Mouse (Mus musculus) heart, adult 9 months (tissue): ENCODE measurements around the gene Rhpn2.

Experiments used
- DNase-seq, 2 experiments: peaks; one replicate each; pipeline ENCODE4 v3.0.0; 2022; ENCODE audit warnings: low spot score in 2 of 2

Rhpn2 gene

DNA sequence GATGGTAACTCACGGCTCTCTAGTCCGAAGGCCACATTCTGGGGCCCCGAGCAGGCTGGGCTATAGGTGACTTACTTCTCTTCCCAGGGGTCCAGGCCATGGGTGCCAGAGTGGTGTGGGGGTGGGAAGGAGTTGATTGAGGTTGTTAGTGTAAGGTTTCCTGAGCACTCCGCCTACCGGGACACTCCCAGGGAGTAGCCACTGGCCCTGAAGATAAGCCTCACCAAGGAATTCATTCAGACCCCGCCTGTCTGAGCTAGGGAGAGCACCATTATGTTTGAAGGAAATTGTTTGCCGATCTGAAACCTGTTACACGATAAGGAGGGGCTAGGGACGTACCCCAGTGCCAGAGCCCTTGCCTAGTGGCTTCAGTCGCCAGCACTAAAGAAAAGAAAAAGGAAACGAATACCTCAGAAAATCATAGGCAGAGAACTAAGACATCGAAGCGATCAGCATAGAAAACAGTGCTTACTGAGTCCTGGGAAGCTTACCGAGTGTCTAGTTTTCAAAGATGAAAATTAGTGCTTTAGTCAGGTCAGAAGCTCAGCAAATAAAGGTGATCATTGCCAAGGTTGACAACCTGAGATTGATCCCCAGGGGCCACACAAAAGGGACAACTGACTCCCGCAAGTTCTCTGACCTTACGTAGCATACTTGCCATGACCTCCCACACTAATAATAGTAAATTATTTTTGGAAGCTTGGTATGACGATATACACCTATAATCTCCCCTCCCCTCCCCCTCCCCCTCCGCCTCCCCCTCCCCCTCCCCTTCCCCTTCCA, 14.1 kb downstream of the Rhpn2 start:
- no peak for DNase-seq

DNA sequence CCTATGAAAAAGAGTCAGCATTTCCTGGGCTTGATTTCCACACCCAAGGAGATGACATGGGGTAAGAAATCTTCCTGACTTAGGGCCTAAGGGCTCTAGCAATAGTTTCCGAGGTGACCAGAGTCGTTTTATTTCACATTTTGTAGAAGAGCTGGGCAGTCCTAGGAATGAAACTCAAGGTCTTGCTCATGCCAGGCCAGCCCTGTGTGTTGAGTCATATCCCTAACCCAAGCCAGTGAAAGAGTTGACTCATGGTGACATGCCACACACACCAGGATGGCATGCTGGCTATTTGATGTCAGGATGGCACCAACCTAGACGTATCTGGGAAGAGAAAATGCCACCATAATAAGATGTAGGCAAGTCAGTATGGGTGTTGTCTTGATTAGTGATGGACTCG, 15.1 kb downstream of the Rhpn2 start:
- no peak for DNase-seq

DNA sequence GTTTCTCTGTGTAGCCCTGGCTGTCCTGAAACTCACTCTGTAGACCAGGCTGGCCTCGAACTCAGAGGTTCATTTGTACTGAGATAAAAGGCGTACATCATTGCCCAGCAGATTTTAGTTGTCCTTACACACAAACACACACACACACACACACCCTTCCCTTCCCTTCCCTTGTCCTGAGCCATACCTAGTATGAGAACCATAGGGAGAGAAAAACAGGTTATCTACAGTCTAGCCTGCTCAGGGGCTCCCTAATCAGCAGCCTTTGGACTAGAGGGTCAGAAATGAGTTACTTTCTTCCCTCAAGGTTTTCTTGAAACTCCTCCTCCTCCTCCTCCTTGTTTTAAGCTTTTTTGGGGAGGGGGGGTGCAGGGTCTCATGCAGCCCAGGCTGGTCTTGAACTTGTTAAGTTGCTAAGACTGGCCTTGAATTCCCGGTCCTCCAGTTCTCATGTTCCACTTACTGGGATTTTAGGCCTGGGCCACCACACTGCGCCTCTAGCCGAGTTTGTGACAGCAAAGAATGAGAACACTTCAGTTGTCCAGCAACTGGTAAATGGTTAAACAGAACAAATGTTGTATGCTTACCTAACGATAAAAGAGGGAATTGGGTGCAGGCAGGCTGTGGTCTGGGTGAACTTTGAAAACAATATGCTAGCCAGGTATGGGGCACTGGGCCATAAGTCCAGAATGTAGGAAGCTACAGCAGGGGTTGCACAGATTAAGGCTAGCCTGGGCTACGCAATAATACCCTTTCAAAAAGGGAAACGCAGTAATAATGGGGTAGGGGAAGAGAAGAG, 16.1 kb downstream of the Rhpn2 start:
- DNase-seq, result no peak

DNA sequence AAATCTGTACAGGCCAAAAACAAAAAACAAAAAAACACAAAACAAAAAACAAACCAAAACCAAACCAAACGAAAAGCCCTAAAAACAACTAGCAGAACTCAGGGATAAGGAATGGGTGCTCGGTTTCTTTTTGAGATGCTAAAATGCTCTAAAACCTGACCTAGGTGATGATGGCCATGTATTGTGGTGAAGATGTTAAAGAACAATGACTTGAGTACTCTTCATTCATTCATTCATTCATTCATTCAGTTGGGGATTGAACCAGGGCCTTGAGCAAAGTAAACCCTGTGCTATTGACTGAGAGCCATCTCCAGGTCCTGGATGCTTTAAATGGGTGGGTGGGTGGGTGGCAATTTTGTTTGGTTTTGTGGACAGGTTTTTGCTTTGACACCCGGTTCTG, 17.2 kb downstream of the Rhpn2 start:
- DNase-seq, result no peak

DNA sequence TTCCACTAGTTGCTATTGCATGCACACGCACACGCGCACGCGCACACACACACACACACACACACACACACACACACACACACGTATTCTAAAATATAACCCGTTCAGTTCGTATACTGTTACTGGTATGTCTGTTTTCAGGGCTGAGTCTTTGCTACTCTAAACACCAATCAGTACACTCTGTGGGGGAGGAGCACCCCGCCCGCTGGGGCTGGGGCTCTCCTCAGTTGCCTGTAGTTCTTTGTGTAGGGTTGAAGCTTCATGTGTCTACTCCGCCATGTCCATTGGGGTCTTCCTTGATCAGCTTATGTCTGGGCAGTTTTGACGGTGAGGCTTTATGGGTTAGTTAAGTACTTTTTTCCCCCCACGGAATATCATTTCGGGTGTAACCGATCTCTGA, 19.3 kb downstream of the Rhpn2 start:
- DNase-seq, result no peak

DNA sequence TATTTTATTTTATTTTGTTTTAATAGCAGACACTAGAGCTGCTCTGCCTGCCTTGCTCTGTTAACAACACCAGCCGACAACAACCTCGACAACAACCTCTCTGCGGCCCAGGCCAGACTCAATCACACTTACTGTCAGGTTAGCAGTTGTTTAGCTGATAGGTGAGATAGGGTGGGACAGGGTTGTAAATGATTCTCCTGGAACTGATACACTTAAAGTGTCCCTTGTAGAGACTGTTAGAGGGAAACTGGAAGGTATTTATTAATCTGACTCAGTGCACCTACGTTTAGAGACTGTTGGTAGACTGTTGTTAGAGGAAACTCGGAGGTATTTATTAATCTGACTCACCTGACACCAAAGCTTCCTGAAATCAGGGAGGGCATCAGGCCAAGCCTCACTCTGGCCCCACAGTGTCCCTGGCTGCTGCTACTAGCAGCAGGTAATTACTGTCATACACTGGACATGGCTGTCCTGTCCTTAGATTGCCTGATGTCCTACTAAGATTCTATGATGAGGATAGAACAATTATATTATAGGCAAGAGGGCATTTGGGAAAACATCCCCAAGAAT, 21.4 kb downstream of the Rhpn2 start:
- DNase-seq, result no peak

DNA sequence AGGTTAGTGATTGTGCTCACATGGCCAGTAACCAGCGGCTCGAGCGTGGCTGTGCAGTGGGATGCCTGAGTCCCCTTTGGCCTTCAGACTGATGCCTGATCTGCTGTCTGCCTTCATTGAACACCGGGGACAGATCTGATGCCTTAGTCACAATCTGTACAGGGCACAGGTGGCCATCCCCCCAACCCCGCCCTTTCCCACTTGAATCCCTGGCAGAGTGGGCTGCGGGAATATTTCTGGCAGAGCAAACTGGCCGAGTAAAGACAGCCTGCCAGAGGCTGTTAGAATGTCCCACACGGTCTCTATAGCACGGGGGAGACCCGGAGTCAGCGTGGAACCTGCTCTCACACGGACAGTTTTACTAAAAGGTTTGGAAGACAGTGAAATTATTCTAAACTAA, 23.7 kb downstream of the Rhpn2 start:
- DNase-seq, result no peak

DNA sequence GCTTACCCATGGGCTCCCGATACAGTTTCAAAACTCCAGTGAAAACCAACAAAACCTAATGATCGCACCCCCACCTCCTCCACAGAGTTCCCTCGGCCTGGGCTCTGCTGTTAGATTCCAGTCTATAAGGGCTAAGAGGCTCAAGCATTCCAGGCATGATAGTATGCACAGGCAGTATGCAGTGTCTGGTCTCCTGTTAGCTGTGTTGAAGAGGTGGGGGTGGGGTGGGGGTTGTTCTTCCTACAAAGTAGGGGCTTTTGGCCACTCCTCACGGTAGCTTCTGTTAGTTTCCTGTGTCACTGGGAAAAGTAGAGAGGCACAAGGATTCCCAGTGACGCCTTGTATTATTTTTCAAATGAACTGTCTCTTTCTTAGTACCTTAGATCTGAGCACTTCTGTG, 28.3 kb downstream of the Rhpn2 start:
- DNase-seq, result no peak

DNA sequence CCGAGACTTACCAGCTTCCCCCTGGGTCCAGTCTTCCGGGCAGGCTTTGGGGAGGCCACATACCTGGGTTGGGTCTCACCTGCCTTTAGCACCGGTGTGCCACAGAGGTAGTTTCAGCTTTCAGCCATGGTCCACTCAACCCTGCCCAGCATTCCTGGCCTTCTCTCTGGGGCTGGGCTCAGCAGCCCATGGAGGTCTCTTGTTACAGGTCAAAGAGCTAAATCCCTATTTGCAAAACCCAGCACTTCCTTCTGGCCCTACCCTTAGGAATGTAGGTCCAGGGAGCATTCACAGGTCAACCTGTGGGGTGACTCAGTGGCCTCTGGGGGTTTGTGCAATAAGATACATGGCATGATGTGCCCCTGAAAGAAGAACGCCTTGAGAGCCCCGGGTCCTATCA, 28.9 kb downstream of the Rhpn2 start:
- DNase-seq, result no peak

DNA sequence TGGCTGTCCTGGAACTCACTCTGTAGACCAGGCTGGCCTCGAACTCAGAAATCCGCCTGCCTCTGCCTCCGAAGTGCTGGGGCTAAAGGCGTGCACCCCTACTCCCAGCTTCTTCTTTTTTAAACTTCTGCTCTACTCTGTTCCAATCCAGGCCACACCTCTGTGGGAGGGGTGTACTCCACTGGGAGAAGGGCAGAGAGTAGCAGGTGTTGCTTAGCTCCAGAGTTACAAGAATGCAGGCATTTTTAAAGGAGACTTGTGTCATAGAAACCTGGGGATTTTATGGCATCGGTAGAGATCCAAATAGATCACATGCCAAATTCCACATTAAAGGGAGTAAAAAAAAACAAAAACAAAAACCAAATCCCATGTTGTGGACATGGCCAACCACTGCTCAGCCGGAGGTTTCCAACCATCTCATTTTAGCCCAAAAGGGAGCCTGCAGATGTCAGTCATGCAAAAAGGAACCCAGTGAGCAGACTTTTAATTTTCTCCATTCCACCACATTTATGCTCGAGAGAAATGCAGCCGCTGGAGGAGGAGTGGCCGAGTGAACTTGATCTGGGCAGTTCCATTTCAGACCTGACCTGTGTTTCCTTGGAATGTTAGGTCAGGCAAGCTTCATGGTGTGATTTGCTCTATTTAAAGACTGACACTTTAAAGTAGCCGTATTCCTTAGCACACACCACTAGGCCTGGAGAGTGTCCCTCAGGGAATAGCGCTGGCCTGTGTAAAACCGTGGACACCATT, 31.4 kb downstream of the Rhpn2 start:
- DNase-seq, result no peak

DNA sequence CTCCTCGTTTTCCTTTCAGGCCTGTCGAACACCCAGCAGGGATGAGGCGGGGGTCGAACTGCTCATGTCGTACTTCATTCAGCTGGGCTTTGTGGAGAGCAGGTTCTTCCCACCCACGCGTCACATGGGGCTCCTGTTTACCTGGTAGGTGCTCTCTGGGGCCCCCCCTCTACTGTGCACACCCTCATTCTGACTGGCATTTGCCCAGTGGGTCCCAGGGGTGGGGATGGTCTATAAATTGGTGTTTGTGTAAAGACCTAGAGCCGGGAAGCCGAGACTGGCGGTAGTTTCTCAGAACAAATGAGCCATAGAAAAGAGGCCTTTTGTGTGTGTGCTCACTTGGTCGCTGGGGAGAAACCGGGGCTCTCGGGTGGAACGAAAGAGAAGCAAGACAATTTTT, 37.1 kb downstream of the Rhpn2 start:
- no peak for DNase-seq

DNA sequence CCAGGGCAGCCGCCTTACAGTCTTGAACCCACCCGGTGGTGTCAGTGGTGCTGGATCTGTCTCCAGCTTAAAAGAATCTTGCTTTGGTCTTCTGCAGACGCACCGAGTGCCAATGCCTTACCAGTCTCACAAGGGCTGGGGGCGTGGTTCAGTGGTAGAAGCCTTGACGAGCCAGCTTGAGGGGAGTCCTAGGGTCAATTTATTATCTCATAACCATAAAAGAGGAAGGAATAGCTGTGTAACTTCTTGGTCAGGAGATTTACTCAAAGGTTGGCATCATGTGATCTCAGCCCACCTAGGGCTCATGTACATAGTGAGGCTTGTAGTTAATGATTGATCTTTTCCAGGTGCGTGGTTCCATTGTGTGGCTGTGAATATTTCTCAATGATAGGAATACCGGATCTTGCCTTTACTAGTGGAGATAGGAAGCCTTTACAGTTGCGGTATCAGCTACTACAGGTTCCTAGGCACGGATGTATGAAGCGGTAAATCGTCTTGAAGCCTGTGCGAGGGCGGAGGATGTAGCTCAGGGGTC, 38.6 kb downstream of the Rhpn2 start:
- DNase-seq, result no peak

DNA sequence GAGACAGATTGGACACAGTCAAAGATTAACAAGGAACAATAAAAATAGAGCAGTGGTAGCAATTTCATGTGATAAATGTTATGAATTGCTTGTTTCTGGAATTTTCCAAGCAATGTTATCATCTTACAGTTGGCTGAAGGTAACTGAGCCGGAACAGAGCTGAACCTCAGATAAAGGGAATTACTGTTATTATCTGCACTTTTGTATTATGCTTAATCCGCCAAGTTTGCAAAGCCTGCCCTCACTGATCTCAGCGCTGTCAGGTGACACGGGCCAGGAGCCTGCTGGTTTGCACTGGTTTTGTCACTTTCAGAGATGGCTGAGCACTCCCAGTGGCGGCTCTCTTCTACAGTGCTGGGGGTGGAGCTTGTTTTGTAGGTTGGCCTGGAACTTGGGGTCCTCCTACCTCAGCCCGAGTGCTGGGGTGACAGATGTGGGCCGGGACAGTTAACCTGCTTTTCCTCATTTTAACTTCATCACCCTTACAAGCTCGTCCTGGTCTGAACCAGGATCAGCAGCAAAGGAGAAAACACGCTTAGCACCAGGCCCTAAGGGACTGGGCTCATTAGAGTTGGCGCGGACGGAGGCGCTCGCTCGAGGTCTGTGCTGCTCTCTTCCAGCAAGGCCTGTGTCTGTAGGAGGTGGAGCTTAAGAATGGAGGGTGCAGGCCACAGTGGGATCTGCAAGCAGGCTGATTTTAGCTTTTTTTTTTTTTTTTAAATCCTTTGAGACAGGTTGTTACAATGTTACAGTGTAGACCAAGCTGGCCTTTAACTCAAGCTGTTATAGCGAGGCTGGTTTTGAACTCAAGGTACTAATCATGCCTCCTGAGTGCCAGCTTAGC, 39.4 kb downstream of the Rhpn2 start:
- DNase-seq, result no peak

DNA sequence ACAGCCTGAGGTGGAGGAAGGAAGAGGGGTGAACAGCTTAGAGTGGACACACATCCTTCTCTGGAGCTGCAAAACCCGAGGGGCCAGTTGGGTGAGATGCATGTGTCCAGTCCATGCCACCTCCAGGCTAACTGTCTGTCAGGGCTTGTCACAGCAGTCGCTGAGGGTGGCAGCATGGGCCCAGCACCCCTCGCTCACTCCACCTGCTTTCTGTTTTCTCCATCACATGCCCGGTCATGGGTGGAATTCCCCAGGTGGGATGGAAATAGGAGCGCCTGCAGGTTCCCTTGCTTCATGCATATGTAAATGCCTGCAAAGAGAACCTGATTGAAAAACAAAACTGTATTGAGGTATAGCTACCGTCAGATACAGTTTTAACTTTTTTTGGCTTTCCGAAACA, 40.3 kb downstream of the Rhpn2 start:
- DNase-seq, result no peak

DNA sequence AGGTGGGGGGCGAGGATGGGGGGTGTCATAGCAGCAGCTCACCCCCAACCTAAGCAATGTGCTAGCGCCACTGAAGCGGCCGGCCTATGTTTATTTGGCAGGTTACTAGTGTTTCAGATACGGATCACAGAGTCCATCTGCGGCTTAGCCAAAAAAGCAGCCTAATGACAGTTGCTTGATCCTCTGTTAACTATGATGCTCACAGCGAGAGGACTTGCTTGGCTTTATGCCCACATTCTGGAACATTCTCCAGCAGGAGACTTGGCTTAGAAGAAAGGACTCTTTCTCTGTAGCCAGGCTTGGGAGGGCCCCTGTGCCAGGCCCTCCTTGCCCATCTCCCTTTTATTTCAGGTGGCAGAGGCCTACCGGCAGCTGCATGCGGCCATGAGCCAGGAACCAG, 42.7 kb downstream of the Rhpn2 start:
- no peak for DNase-seq

DNA sequence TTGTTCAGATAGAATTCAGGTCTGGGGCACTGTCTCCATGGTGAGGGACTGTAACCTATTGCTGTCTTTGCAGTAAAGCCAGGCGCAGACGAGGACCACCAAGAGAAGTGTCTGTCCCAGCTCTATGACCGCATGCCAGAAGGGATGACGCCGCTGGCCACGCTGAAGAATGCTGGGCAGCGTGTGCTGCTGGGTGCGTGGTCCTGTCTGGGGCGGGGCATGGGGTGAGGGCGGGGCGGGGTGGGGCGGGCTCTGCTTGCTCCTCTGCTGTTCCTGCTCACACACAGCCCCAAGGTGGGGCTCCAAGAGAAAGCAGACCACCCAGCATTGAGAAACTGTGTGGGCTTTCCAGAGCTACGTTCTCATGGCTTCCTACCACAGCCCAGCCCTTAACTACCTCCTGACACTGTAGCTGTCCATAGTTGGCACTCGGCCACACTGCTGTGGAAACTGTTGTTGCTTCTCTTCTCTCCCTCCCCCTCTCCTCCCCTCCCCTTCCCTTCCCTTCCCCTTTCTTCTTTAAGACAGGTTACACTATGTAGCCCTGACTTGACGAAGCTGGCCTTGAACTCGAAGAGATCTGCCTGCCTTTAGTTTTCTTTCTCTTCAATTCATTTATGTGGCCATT, 45.6 kb downstream of the Rhpn2 start:
- no peak for DNase-seq

DNA sequence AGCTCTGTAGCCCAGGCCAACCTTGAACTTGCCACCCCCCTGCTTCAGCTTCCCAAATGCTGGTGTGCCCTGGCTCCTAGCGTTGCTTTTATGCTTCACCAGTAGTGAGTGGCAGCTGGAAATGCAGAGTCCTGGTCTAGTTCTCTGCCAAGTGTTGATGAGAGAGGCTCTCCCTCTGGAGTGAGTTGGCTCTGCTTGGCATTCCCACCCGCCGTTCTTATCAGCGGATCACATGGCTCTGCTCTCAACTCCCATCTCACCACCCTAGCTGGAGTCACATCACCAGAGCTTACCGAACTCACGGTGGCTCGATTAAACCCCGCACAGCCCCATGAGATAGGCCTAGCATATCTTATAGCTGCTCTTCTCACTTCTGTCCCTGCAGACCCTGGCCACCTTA, 46.4 kb downstream of the Rhpn2 start:
- DNase-seq, result peak; percentile 48 to 49

DNA sequence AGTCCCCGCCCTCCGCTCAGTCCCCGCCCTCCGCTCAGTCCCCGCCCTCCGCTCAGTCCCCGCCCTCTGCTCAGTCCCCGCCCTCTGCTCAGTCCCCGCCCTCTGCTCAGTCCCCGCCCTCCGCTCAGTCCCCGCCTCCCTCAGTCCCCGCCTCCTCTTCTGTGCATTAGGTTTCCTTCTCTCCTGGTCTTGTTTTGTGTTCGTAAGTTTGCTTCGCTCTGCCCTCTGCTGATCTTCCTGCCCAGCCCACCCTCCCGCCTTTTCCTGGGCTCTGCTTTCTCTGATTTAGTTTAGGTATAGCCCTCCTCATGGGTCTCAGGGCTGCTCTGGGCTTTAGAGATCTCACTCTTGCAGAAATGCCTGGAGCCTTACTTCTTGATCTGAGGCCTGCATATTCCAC, 47.9 kb downstream of the Rhpn2 start:
- no peak for DNase-seq

DNA sequence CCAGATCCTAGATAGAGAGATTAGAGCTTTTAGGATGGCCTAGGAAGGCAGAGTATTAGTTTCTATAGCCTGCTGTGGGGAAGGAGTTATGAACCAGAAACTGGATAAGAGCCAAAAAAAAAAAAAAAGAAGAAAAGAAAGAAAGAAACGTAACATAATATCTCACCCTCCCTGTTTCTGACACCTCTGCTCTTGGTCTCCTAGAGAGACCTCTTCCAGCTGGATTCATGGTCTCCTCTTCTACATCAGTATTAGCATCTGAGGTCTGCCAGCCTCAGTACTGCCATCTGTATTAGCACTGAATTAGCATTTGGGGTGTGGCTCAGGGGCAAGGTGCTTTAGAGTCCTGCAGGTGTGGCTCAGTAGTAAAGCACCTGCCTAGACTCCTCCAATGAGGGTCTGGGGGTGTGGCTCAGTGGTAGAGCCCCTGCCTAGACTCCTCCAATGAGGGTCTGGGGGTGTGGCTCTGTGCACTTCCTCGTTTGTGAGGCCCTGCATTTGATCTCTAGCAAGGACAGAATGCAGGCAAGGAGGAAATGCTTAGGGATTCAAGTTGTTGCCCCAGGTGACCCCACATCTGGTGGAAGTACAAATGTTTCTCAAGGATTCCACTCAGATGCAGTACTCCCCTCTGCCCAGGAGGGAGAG, 48.9 kb downstream of the Rhpn2 start:
- no peak for DNase-seq

DNA sequence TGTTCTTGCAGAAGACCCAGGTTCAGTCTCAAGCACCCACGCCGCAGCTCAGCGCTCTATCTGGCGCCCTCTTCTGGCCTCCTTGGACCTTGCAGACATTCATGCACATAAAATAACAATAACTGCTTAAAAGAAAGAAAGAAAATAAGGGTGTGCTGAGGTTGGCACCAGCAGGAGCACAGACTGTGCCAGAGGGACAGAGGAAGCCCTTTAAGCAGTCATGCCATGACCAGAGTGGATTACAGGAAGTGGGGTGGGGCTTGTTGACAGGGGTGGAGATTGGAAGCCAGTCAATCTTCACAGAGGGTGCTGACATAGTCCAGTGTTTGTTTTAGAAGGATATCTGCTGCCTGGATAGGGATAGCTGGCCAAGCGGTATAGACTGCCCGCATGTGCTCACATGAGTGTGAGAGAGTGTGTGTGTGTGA, 52.6 kb downstream of the Rhpn2 start:
- peak; percentile 16 to 23 for DNase-seq
